Mouse (Mus musculus) CH12.LX (cell line): Measurements from ENCODE around the gene Gm38392. TPM values are rescaled to one million over a fixed set of nuclear protein-coding genes. Genes with fewer than 3 reads are reported as not detected.
"Not testable (repeated sequence)": the region's sequence is repeated elsewhere in the genome, so short reads cannot be mapped to it uniquely, and the experiment has no call there.

ENCODE experiments used
- DNase-seq: peaks from one replicate; pipeline ENCODE4 v3.0.0-alpha.2; 2013; ENCODE audit errors: extremely low read depth
- H3K27ac ChIP-seq: 2 replicates; pipeline ENCODE4 v1.5.1; 2012; ENCODE audit warnings: low read depth, mild to moderate bottlenecking, control low read depth, moderate library complexity; ENCODE audit not compliant: insufficient read depth
- H3K27me3 ChIP-seq: replicated peaks from 2 replicates; pipeline ENCODE3; 2012; ENCODE audit warnings: inconsistent platforms
- H3K36me3 ChIP-seq, 2 experiments: replicated peaks in 1 of 2; 2 replicates each; pipeline versions ENCODE3 to v1.6.1; 2012; ENCODE audit warnings: inconsistent platforms in 1 of 2, low read length in 1 of 2, mild to moderate bottlenecking in 1 of 2, mixed read lengths in 1 of 2, moderate library complexity in 1 of 2; ENCODE audit not compliant: control insufficient read depth in 1 of 2, insufficient read depth in 1 of 2
- H3K4me1 ChIP-seq, 2 experiments: 2 replicates each; pipeline ENCODE4 v1.6.1; 2012; ENCODE audit warnings: inconsistent platforms in 1 of 2, moderate library complexity in 1 of 2; ENCODE audit not compliant: insufficient read depth in 2 of 2, control insufficient read depth in 1 of 2
- H3K4me2 ChIP-seq: 2 replicates; pipeline ENCODE4 v1.6.1; 2012; ENCODE audit warnings: low read depth, mild to moderate bottlenecking, control low read depth; ENCODE audit not compliant: poor library complexity, insufficient read depth, severe bottlenecking
- H3K4me3 ChIP-seq, 3 experiments: fragments of 150-350 bp in 1 of 3; sonication (generic) in 1 of 3; replicated peaks in 1 of 3; 2 replicates each; pipeline versions ENCODE3 to v1.5.1; 2011 to 2012; ENCODE audit warnings: low read depth in 2 of 3, low read length in 2 of 3, mild to moderate bottlenecking in 2 of 3, moderate library complexity in 2 of 3, control low read depth in 1 of 3, improper control_type of control experiment in 1 of 3, inconsistent platforms in 1 of 3, mixed read lengths in 1 of 3; ENCODE audit not compliant: poor library complexity in 1 of 3
- H3K79me2 ChIP-seq: replicated peaks from 2 replicates; pipeline ENCODE4 v1.6.1; 2012; ENCODE audit warnings: mild to moderate bottlenecking, moderate library complexity; ENCODE audit not compliant: control insufficient read depth, poor library complexity, insufficient read depth, severe bottlenecking; ENCODE audit errors: extremely low read depth
- H3K9ac ChIP-seq: 2 replicates; pipeline ENCODE4 v1.6.1; 2012; ENCODE audit warnings: low read depth, mild to moderate bottlenecking, control low read depth, moderate library complexity; ENCODE audit not compliant: insufficient read depth
- H3K9me3 ChIP-seq: replicated peaks from 2 replicates; pipeline ENCODE3; 2012; ENCODE audit warnings: low read length, inconsistent platforms, mixed read lengths
- BHLHE40 ChIP-seq: IDR thresholded peaks from 2 replicates; pipeline ENCODE4 v1.6.1; 2011; ENCODE audit warnings: mild to moderate bottlenecking, low read depth, low read length, improper control_type of control experiment
- CHD1 ChIP-seq: IDR thresholded peaks from 2 replicates; pipeline ENCODE4 v1.6.1; 2012; ENCODE audit warnings: low read depth, low read length, improper control_type of control experiment, inconsistent platforms
- CHD2 ChIP-seq: IDR thresholded peaks from 2 replicates; pipeline ENCODE4 v1.6.1; 2011; ENCODE audit warnings: low read length, improper control_type of control experiment
- EP300 ChIP-seq: IDR thresholded peaks from 2 replicates; pipeline ENCODE4 v1.6.1; 2011; ENCODE audit warnings: low read length, improper control_type of control experiment
- ETS1 ChIP-seq: conservative IDR thresholded peaks from 2 replicates; pipeline ENCODE4 v1.6.1; 2012; ENCODE audit warnings: low read depth, mild to moderate bottlenecking, inconsistent platforms, low read length, improper control_type of control experiment, moderate library complexity
- JUND ChIP-seq: conservative IDR thresholded peaks from 2 replicates; pipeline ENCODE4 v1.6.1; 2011; ENCODE audit warnings: low read depth, low read length, improper control_type of control experiment
- KAT2A ChIP-seq: IDR thresholded peaks from 2 replicates; pipeline ENCODE4 v1.6.1; 2012; ENCODE audit warnings: low read length, improper control_type of control experiment, inconsistent platforms; ENCODE audit not compliant: insufficient replicate concordance
- MAX ChIP-seq: IDR thresholded peaks from 2 replicates; pipeline ENCODE4 v1.6.1; 2011; ENCODE audit warnings: low read length, improper control_type of control experiment
- MAZ ChIP-seq: IDR thresholded peaks from 2 replicates; pipeline ENCODE4 v1.6.1; 2012; ENCODE audit warnings: low read depth, mild to moderate bottlenecking, inconsistent platforms, low read length, improper control_type of control experiment, moderate library complexity
- MEF2A ChIP-seq: IDR thresholded peaks from 2 replicates; pipeline ENCODE4 v1.6.1; 2014; ENCODE audit warnings: low read depth, mild to moderate bottlenecking, inconsistent platforms, low read length, improper control_type of control experiment, borderline replicate concordance
- MXI1 ChIP-seq: IDR thresholded peaks from 2 replicates; pipeline ENCODE4 v1.6.1; 2011; ENCODE audit warnings: mild to moderate bottlenecking, low read depth, low read length, improper control_type of control experiment
- MYC ChIP-seq: IDR thresholded peaks from 2 replicates; pipeline ENCODE4 v1.6.1; 2011; ENCODE audit warnings: low read depth, mild to moderate bottlenecking, improper control_type of control experiment, low read length
- POLR2AphosphoS2 ChIP-seq: IDR thresholded peaks from 2 replicates; pipeline ENCODE4 v1.6.1; 2011; ENCODE audit warnings: low read depth, low read length, improper control_type of control experiment
- RAD21 ChIP-seq: IDR thresholded peaks from 2 replicates; pipeline ENCODE4 v1.6.1; 2011; ENCODE audit warnings: low read depth, mild to moderate bottlenecking, low read length, improper control_type of control experiment, moderate library complexity
- SIN3A ChIP-seq: IDR thresholded peaks from 2 replicates; pipeline ENCODE4 v1.6.1; 2012; ENCODE audit warnings: low read length, improper control_type of control experiment, inconsistent platforms
- SMC3 ChIP-seq: IDR thresholded peaks from 2 replicates; pipeline ENCODE4 v1.6.1; 2011; ENCODE audit warnings: low read depth, low read length, improper control_type of control experiment
- TBP ChIP-seq: conservative IDR thresholded peaks from 2 replicates; pipeline ENCODE4 v1.6.1; 2011; ENCODE audit warnings: low read depth, low read length, improper control_type of control experiment
- TCF12 ChIP-seq: IDR thresholded peaks from 2 replicates; pipeline ENCODE4 v1.6.1; 2014; ENCODE audit warnings: low read depth, mild to moderate bottlenecking, inconsistent platforms, low read length, improper control_type of control experiment
- USF1 ChIP-seq: IDR thresholded peaks from 2 replicates; pipeline ENCODE4 v1.6.1; 2014; ENCODE audit warnings: low read depth, mild to moderate bottlenecking, inconsistent platforms, low read length, improper control_type of control experiment
- USF2 ChIP-seq: conservative IDR thresholded peaks from 2 replicates; pipeline ENCODE4 v1.6.1; 2011; ENCODE audit warnings: low read depth, low read length, improper control_type of control experiment
- ZKSCAN1 ChIP-seq: IDR thresholded peaks from 2 replicates; pipeline ENCODE4 v1.6.1; 2012; ENCODE audit warnings: low read depth, inconsistent platforms, low read length, improper control_type of control experiment, borderline replicate concordance
- ZMIZ1 ChIP-seq: IDR thresholded peaks from 2 replicates; pipeline ENCODE4 v1.6.1; 2012; ENCODE audit warnings: low read depth, mild to moderate bottlenecking, inconsistent platforms, low read length, improper control_type of control experiment
- ZNF384 ChIP-seq: IDR thresholded peaks from 2 replicates; pipeline ENCODE4 v1.6.1; 2012; ENCODE audit warnings: low read depth, low read length, improper control_type of control experiment, inconsistent platforms
- dilution Hi-C: fragments of 300-500 bp; cut with MboI; formaldehyde crosslinking; loops from 2 replicates; pipeline ENCODE4 v1.14.3; 2020; ENCODE audit warnings: low sequenced_read_pairs; ENCODE audit not compliant: extremely low pct_unique_long_range_greater_than_20kb, extremely low pct_ligation_motif_present
- in situ Hi-C: fragments of 300-500 bp; cut with MboI; formaldehyde crosslinking; loops from 3 replicates; pipeline ENCODE4 v1.14.3; 2019; ENCODE audit warnings: low sequenced_read_pairs, low pct_ligation_motif_present, low pct_unique_long_range_greater_than_20kb, mixed read lengths
- polyA plus RNA-seq: library from polyadenylated mRNA; unstranded; fragments of >175 nt; gene quantifications from 2 replicates; pipeline ENCODE4 v1.2.1, GENCODE M21; 2012; ENCODE audit warnings: low read depth; ENCODE audit not compliant: insufficient read length
- total RNA-seq, 2 experiments: library from RNA; depleted of rRNA; stranded (reverse); fragments of 300-350 nt in 1 of 2; fragments of >200 nt in 1 of 2; gene quantifications; 2 replicates each; pipeline ENCODE4 v1.2.3; 2012 to 2014

Gene Gm38392
- total and polyA plus RNA-seq, 3 experiments = not detected

DNA sequence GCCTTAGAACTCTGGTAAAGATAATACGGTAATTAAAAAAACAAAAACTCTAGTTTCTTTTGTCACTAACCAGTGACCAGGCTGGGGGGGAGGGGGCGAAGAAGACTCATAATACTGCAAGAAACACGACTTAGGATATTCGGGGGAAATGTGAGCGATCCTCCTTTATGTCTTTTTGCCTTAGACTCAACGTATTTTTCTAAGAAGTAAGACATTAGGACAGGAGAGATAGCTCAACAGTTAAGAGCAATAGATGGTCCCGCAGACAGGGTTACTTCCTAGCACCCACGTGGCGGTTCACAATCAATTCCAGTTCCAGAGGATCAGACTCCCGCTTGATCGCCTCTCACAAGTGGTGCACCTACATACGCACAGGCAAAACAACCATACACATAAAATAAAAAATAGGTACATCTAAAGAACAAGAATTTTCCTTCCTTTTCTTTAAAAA is 9.1 kb upstream of the Gm38392 start:
- TF ChIP-seq ZKSCAN1 (no peak), CHD2 (peak; percentile 69), MXI1 (peak; percentile 99), ZMIZ1 (peak; percentile 97), SMC3 (no peak), CHD1 (no peak; the same call in 1 of the 2 replicates), POLR2AphosphoS2 (peak; percentile 48; the same call in 1 of the 2 replicates), BHLHE40 (peak; percentile 34; the same call in 1 of the 2 replicates), USF2 (0 out of 2 replicates have a peak, but pooled peaks have one; percentile 8), TBP (peak; percentile 92; the same call in 1 of the 2 replicates), MYC (peak; percentile 99), MAZ (no peak), MAX (peak; percentile 95), USF1 (peak; percentile 18; the same call in 1 of the 2 replicates), KAT2A (no peak), JUND (no peak), ETS1 (peak; percentile 44; the same call in 1 of the 2 replicates), ZNF384 (0 out of 2 replicates have a peak, but pooled peaks have one; percentile 38), SIN3A (peak; percentile 77; the same call in 1 of the 2 replicates), TCF12 (peak; percentile 11; the same call in 1 of the 2 replicates), MEF2A (peak; percentile 8; the same call in 1 of the 2 replicates), RAD21 (no peak)
- in situ Hi-C loops = loop anchor here (5.0 kb wide), 1 partner anchor 36 kb away; no protein-coding TSS in a partner anchor

DNA sequence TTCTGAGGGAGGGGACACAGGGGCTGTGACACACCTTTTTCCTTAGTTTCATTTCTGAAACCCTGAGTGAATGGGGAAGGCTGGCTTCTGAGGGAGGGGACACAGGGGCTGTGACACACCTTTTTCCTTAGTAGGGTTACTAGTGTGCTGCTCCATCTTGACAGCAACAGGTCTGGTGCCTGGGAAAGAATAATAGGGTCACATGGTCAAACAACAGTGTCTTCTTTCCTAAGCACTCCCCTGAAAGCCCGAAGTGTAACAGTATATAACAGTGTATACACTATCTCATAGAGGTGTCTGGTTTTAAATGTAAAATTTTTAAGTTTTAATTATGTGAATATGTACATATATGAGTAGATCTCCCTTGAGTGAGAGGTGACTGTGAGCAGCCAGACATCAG is 8.3 kb upstream of the Gm38392 start:
- H3K4me1 ChIP-seq = peaks cover 0 to 34% of the 10 kb centered on the region in 2 experiments; a peak in 3 of 4 replicates
- H3K27ac ChIP-seq, H3K27me3 ChIP-seq, H3K9me3 ChIP-seq, dilution Hi-C loops, DNase-seq: not testable (repeated sequence)
- peak overlapping the region; percentile 100 for H3K4me2 ChIP-seq
- peaks cover 10 to 32% of the 10 kb centered on the region in 2 experiments for H3K36me3 ChIP-seq
- TF ChIP-seq EP300 = 0 out of 2 replicates have a peak, but pooled peaks have one; percentile 16
- in situ Hi-C loops = loop anchor here (5.0 kb wide), 1 partner anchor 37 kb away; no protein-coding TSS in a partner anchor
- peaks cover 33% of the 10 kb centered on the region for H3K79me2 ChIP-seq
- peak overlapping the region in 1 of 3 experiments; percentile 98 for H3K4me3 ChIP-seq
- H3K9ac ChIP-seq = peak overlapping the region; percentile 86; the same call in 1 of the 2 replicates

More for the DNA sequence above, 9.1 kb upstream of the Gm38392 start:
- H3K27ac ChIP-seq = peak overlapping the region; percentile 51; the same call in 1 of the 2 replicates
- H3K4me3 ChIP-seq = peak overlapping the region; percentile 52 to 98 (median 67)
- H3K79me2 ChIP-seq = peaks cover 41% of the 10 kb centered on the region
- peak overlapping the region; percentile 86 for H3K9ac ChIP-seq
- dilution Hi-C loops = no loop called here
- H3K4me1 ChIP-seq = peaks cover 0 to 30% of the 10 kb centered on the region in 2 experiments; a peak in 3 of 4 replicates
- peaks cover 19 to 38% of the 10 kb centered on the region in 2 experiments for H3K36me3 ChIP-seq
- DNase-seq = peak; percentile 55
- no peaks in the 10 kb centered on the region for H3K27me3 ChIP-seq
- H3K9me3 ChIP-seq = no peaks in the 10 kb centered on the region
- peak overlapping the region; percentile 100 for H3K4me2 ChIP-seq
